Mouse (Mus musculus): ENCODE data around the gene Sptssb. TPM values are rescaled to one million over a fixed set of nuclear protein-coding genes. Genes with fewer than 3 reads are reported as not detected.

Sptssb gene
- total and polyA plus RNA-seq, 3 experiments = not detected

DNA sequence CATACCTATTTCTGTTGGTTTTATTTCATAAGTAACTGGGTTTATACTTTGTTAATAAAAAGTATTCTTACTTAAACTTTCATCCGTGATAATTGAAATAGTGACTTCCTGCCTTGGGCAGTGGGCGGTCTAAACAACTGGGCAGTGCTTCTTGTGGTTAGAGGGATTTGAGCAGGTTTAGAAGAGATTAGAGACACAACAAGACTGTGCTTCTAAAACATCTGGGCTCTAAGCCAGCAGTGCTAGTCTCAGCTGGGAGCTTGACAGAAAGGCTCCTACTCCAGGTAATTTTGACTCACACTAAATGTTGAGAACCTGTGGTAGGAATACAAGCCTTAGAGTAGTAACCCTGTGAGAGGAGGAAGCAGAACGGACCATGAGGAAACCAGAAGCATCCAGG lies 15.0 kb upstream of the Sptssb start:
- Histone ChIP-seq H3K4me2 (ENCODE audit: insufficient read depth, low read depth, poor library complexity, severe bottlenecking) (no peak overlapping the region), H3K9ac (ENCODE audit: insufficient read depth, low read depth) (no peak overlapping the region), H3K4me1 (ENCODE audit: control insufficient read depth in 1 of 2, insufficient read depth in 2 of 2) (peaks cover 0 to 6% of the 10 kb centered on the region in 2 experiments; a peak in 2 of 4 replicates), H3K27ac (ENCODE audit: insufficient read depth, low read depth) (no peak overlapping the region), H3K9me3 (replicated peaks; ENCODE audit: low read length) (no peaks in the 10 kb centered on the region), H3K27me3 (replicated peaks) (no peaks in the 10 kb centered on the region), H3K36me3 (replicated peaks in 1 of 2; ENCODE audit: control insufficient read depth in 1 of 2, insufficient read depth in 1 of 2, low read length in 1 of 2) (no peaks in the 10 kb centered on the region), H3K4me3 (replicated peaks in 1 of 3; ENCODE audit: low read depth in 2 of 3, low read length in 2 of 3, poor library complexity in 1 of 3) (no peak overlapping the region), H3K79me2 (replicated peaks; ENCODE audit: control insufficient read depth, extremely low read depth, insufficient read depth, poor library complexity, severe bottlenecking) (no peaks in the 10 kb centered on the region)
- in situ Hi-C loops (cut with MboI; ENCODE audit: low pct_ligation_motif_present, low pct_unique_long_range_greater_than_20kb, low sequenced_read_pairs) (loop anchor here (25.0 kb wide), 1 partner anchor 637 kb away; no protein-coding TSS in a partner anchor), dilution Hi-C loops (cut with MboI; ENCODE audit: extremely low pct_ligation_motif_present, extremely low pct_unique_long_range_greater_than_20kb, low sequenced_read_pairs) (no loop called here)
- no peak for DNase-seq (ENCODE audit: extremely low read depth)
- no peak for TF ChIP-seq CHD1 (IDR thresholded peaks at IDR 0.05; ENCODE audit: low read depth, low read length)
- no peak for TF ChIP-seq ELF1 (IDR thresholded peaks at IDR 0.05; ENCODE audit: low read depth, low read length)
- no peak for TF ChIP-seq HCFC1 (IDR thresholded peaks at IDR 0.05; ENCODE audit: low read depth, low read length)
- no peak for TF ChIP-seq NELFE (IDR thresholded peaks at IDR 0.05; ENCODE audit: low read depth, low read length)
- no peak for TF ChIP-seq IRF4 (IDR thresholded peaks at IDR 0.05; ENCODE audit: low read depth, low read length)
- no peak for TF ChIP-seq ETS1 (conservative IDR thresholded peaks at IDR 0.05; ENCODE audit: low read depth, low read length)
- no peak for TF ChIP-seq UBTF (IDR thresholded peaks at IDR 0.05; ENCODE audit: low read depth, low read length)
- TF ChIP-seq PAX5 (IDR thresholded peaks at IDR 0.05; ENCODE audit: low read length) = no peak
- no peak for TF ChIP-seq EP300 (IDR thresholded peaks at IDR 0.05; ENCODE audit: low read length)
- TF ChIP-seq POLR2AphosphoS2 (IDR thresholded peaks at IDR 0.05; ENCODE audit: low read depth, low read length) = no peak
- TF ChIP-seq RAD21 (IDR thresholded peaks at IDR 0.05; ENCODE audit: low read depth, low read length) = no peak
- TF ChIP-seq JUN (IDR thresholded peaks at IDR 0.05; ENCODE audit: insufficient read depth, low read depth, low read length) = no peak
- no peak for TF ChIP-seq JUND (conservative IDR thresholded peaks at IDR 0.05; ENCODE audit: low read depth, low read length)
- no peak for TF ChIP-seq MYC (IDR thresholded peaks at IDR 0.05; ENCODE audit: low read depth, low read length)
- no peak for TF ChIP-seq ZNF384 (IDR thresholded peaks at IDR 0.05; ENCODE audit: low read depth, low read length)
- no peak for TF ChIP-seq TBP (conservative IDR thresholded peaks at IDR 0.05; ENCODE audit: low read depth, low read length)
- TF ChIP-seq ZMIZ1 (IDR thresholded peaks at IDR 0.05; ENCODE audit: low read depth, low read length) = no peak
- TF ChIP-seq ZC3H11A (IDR thresholded peaks at IDR 0.05; ENCODE audit: low read depth, low read length) = no peak
- no peak for TF ChIP-seq MAX (IDR thresholded peaks at IDR 0.05; ENCODE audit: low read length)
- no peak for TF ChIP-seq MXI1 (IDR thresholded peaks at IDR 0.05; ENCODE audit: low read depth, low read length)

DNA sequence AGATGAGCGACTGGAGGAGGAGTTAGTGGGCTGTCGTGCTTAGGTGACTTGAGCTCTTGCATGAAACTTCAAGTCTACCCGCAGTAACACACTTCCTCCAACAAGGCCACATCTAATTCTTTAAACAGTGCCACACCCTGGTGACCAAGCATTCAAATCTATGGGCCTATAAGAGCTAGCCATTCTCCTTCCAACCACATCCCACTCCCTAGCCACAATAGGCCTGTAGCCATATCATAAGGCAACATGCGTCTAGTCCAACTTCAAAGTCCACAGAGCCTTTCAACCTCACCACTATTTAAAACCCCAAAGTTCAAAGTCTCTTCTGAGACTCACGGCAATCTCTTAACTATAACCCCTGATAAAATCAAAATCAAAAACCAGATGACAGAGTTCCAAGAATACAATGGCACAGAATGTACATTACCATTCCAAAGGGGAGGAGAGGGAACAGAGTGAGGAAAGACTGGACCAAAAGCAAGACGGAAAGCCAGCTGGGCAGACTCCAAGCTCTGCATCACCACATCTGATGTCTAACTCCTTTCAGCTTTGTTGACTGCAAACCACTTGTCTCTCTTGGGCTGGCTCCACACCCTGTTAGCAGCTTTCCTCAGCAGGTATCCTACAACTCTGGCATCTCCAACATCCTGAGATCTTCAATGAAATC lies 13.1 kb upstream of the Sptssb start:
- Histone ChIP-seq H3K27ac (ENCODE audit: insufficient read depth, low read depth) (no peak overlapping the region), H3K9me3 (replicated peaks; ENCODE audit: low read length) (no peaks in the 10 kb centered on the region), H3K4me3 (replicated peaks in 1 of 3; ENCODE audit: low read depth in 2 of 3, low read length in 2 of 3, poor library complexity in 1 of 3) (no peak overlapping the region), H3K4me2 (ENCODE audit: insufficient read depth, low read depth, poor library complexity, severe bottlenecking) (no peak overlapping the region), H3K79me2 (replicated peaks; ENCODE audit: control insufficient read depth, extremely low read depth, insufficient read depth, poor library complexity, severe bottlenecking) (no peaks in the 10 kb centered on the region), H3K9ac (ENCODE audit: insufficient read depth, low read depth) (no peak overlapping the region), H3K36me3 (replicated peaks in 1 of 2; ENCODE audit: control insufficient read depth in 1 of 2, insufficient read depth in 1 of 2, low read length in 1 of 2) (no peaks in the 10 kb centered on the region), H3K4me1 (ENCODE audit: control insufficient read depth in 1 of 2, insufficient read depth in 2 of 2) (peaks cover 0 to 6% of the 10 kb centered on the region in 2 experiments; a peak in 2 of 4 replicates), H3K27me3 (replicated peaks) (no peaks in the 10 kb centered on the region)
- in situ Hi-C loops (cut with MboI; ENCODE audit: low pct_ligation_motif_present, low pct_unique_long_range_greater_than_20kb, low sequenced_read_pairs) = no loop called here
- dilution Hi-C loops (cut with MboI; ENCODE audit: extremely low pct_ligation_motif_present, extremely low pct_unique_long_range_greater_than_20kb, low sequenced_read_pairs) = no loop called here
- peak; percentile 34 for DNase-seq (ENCODE audit: extremely low read depth)
- TF ChIP-seq NRF1 (IDR thresholded peaks at IDR 0.05; ENCODE audit: low read depth, low read length) (no peak), KAT2A (IDR thresholded peaks at IDR 0.05; ENCODE audit: insufficient replicate concordance, low read length) (no peak), PAX5 (IDR thresholded peaks at IDR 0.05; ENCODE audit: low read length) (no peak), CHD1 (IDR thresholded peaks at IDR 0.05; ENCODE audit: low read depth, low read length) (no peak), HCFC1 (IDR thresholded peaks at IDR 0.05; ENCODE audit: low read depth, low read length) (no peak), UBTF (IDR thresholded peaks at IDR 0.05; ENCODE audit: low read depth, low read length) (no peak), NELFE (IDR thresholded peaks at IDR 0.05; ENCODE audit: low read depth, low read length) (no peak), IRF4 (IDR thresholded peaks at IDR 0.05; ENCODE audit: low read depth, low read length) (no peak), MAX (IDR thresholded peaks at IDR 0.05; ENCODE audit: low read length) (no peak), TBP (conservative IDR thresholded peaks at IDR 0.05; ENCODE audit: low read depth, low read length) (no peak), USF2 (conservative IDR thresholded peaks at IDR 0.05; ENCODE audit: low read depth, low read length) (no peak), RAD21 (IDR thresholded peaks at IDR 0.05; ENCODE audit: low read depth, low read length) (no peak; the same call in 1 of the 2 replicates), ETS1 (conservative IDR thresholded peaks at IDR 0.05; ENCODE audit: low read depth, low read length) (no peak), SMC3 (IDR thresholded peaks at IDR 0.05; ENCODE audit: low read depth, low read length) (no peak), MAFK (IDR thresholded peaks at IDR 0.05; ENCODE audit: insufficient replicate concordance, low read length) (no peak), CHD2 (IDR thresholded peaks at IDR 0.05; ENCODE audit: low read length) (no peak), POLR2A (IDR thresholded peaks at IDR 0.05; ENCODE audit: low read depth, low read length) (no peak)

Measured in CH12.LX (cell line).